Mouse (Mus musculus) liver, embryonic 12.5 days (tissue): ENCODE measurements around the gene Atg3. TPM values are rescaled to one million over a fixed set of nuclear protein-coding genes. Genes with fewer than 3 reads are reported as not detected.

ENCODE experiments used
- ATAC-seq: fragments of 200-750 bp; cut with Nextera tagmentation; 2 replicates; pipeline ENCODE4 v1.8.0; 2017; ENCODE audit warnings: moderate number of reproducible peaks, mild to moderate bottlenecking, moderate library complexity
- H3K27ac ChIP-seq: fragments of 300-500 bp; sonication (generic); 2 replicates; pipeline ENCODE4 v1.5.1; 2016; ENCODE audit warnings: mild to moderate bottlenecking
- H3K27me3 ChIP-seq: fragments of 300-500 bp; sonication (generic); replicated peaks from 2 replicates; pipeline ENCODE4 v1.6.1; 2016; ENCODE audit warnings: mild to moderate bottlenecking, moderate library complexity
- H3K36me3 ChIP-seq: fragments of 300-500 bp; sonication (generic); 2 replicates; pipeline ENCODE4 v1.6.1; 2016; ENCODE audit warnings: mild to moderate bottlenecking, moderate library complexity
- H3K4me1 ChIP-seq: fragments of 300-500 bp; sonication (generic); 2 replicates; pipeline ENCODE4 v1.6.1; 2016
- H3K4me2 ChIP-seq: fragments of 300-500 bp; sonication (generic); 2 replicates; pipeline ENCODE4 v1.6.1; 2016; ENCODE audit warnings: mild to moderate bottlenecking, moderate library complexity
- H3K4me3 ChIP-seq: fragments of 300-500 bp; sonication (generic); 2 replicates; pipeline ENCODE4 v1.5.1; 2016; ENCODE audit warnings: mild to moderate bottlenecking, moderate library complexity
- H3K9ac ChIP-seq: fragments of 300-500 bp; sonication (generic); 2 replicates; pipeline ENCODE4 v1.6.1; 2016; ENCODE audit warnings: mild to moderate bottlenecking, moderate library complexity
- H3K9me3 ChIP-seq: fragments of 300-500 bp; sonication (generic); replicated peaks from 2 replicates; pipeline ENCODE4 v1.6.1; 2016; ENCODE audit warnings: mild to moderate bottlenecking, moderate library complexity
- WGBS: fragments of 180-500 bp; shearing (Covaris S2); methylation state at CpG from one replicate; pipeline ENCODE4 v1.1.7; 2016; ENCODE audit not compliant: insufficient replicate concordance; 5-methylcytosine and 5-hydroxymethylcytosine counted together
- polyA plus RNA-seq: library from polyadenylated mRNA; unstranded; fragments of >200 nt; fragmentation: Nextera tagmentation; extraction: Ambion mirVana; gene quantifications from 2 replicates; pipeline ENCODE4 v1.2.1, GENCODE M21; 2016

Atg3 gene
- polyA plus RNA-seq, 1 experiment from 2014 or later: 28.9 TPM

- no peaks in the 10 kb centered on the region for H3K4me1 ChIP-seq
- no peaks in the 10 kb centered on the region for H3K36me3 ChIP-seq
- H3K9ac ChIP-seq: no peak overlapping the region
- no peak overlapping the region for H3K27ac ChIP-seq
- no peak overlapping the region for H3K4me2 ChIP-seq
- no peaks in the 10 kb centered on the region for H3K27me3 ChIP-seq
- WGBS: 28% methylated on average over 3 of the region's 3 CpGs
- H3K9me3 ChIP-seq: no peaks in the 10 kb centered on the region
- no peak overlapping the region for H3K4me3 ChIP-seq
- ATAC-seq: no peak
Measured at GRCm38 (mm10) chr16:45222771-45223170, 64.2 kb downstream of the Atg3 start.

- Histone ChIP-seq H3K27ac (no peak within 1 kb of the TSS), H3K4me1 (no peaks in the 10 kb centered on the region), H3K36me3 (no peaks in the 10 kb centered on the region), H3K4me3 (no peak within 1 kb of the TSS), H3K4me2 (no peak within 1 kb of the TSS), H3K9me3 (no peaks in the 10 kb centered on the region), H3K9ac (no peak within 1 kb of the TSS), H3K27me3 (no peaks in the 10 kb centered on the region)
- no peak for ATAC-seq
- WGBS: 40% methylated on average over 10 of the region's 10 CpGs
Measured at GRCm38 (mm10) chr16:45223648-45224388, 65.2 kb downstream of the Atg3 start, which contains the start of gene Btla. Btla (plus strand) TSS chr16:45224315.

GRCm38 (mm10) chr16:45224431-45225008, 65.9 kb downstream of the Atg3 start:
- H3K4me2 ChIP-seq: no peak overlapping the region
- ATAC-seq: no peak
- no peak overlapping the region for H3K27ac ChIP-seq
- H3K9me3 ChIP-seq: no peaks in the 10 kb centered on the region
- no peaks in the 10 kb centered on the region for H3K27me3 ChIP-seq
- H3K9ac ChIP-seq: no peak overlapping the region
- 56% methylated on average over 4 of the region's 4 CpGs for WGBS
- no peaks in the 10 kb centered on the region for H3K4me1 ChIP-seq
- H3K36me3 ChIP-seq: no peaks in the 10 kb centered on the region
- H3K4me3 ChIP-seq: no peak overlapping the region

- Histone ChIP-seq H3K4me3 (no peak overlapping the region), H3K27me3 (no peaks in the 10 kb centered on the region), H3K4me1 (no peaks in the 10 kb centered on the region), H3K9me3 (no peaks in the 10 kb centered on the region), H3K4me2 (no peak overlapping the region), H3K27ac (no peak overlapping the region), H3K9ac (no peak overlapping the region), H3K36me3 (no peaks in the 10 kb centered on the region)
- no peak for ATAC-seq
- 59% methylated on average over 1 of the region's 1 CpGs for WGBS
Measured at GRCm38 (mm10) chr16:45227002-45227401, 68.4 kb downstream of the Atg3 start.

- no peak overlapping the region for H3K9ac ChIP-seq
- ATAC-seq: no peak
- no peaks in the 10 kb centered on the region for H3K4me1 ChIP-seq
- H3K36me3 ChIP-seq: no peaks in the 10 kb centered on the region
- no peak overlapping the region for H3K27ac ChIP-seq
- no peaks in the 10 kb centered on the region for H3K27me3 ChIP-seq
- H3K4me2 ChIP-seq: no peak overlapping the region
- 62% methylated on average over 1 of the region's 1 CpGs for WGBS
- no peaks in the 10 kb centered on the region for H3K9me3 ChIP-seq
- no peak overlapping the region for H3K4me3 ChIP-seq
Measured at GRCm38 (mm10) chr16:45231296-45231695, 72.7 kb downstream of the Atg3 start.

GRCm38 (mm10) chr16:45233007-45233406, 74.4 kb downstream of the Atg3 start:
- no peak for ATAC-seq

More at GRCm38 (mm10) chr16:45233007-45233406, 74.4 kb downstream of the Atg3 start:
- WGBS: 74% methylated on average over 3 of the region's 3 CpGs
- H3K4me3 ChIP-seq: no peak overlapping the region
- no peaks in the 10 kb centered on the region for H3K27me3 ChIP-seq
- no peak overlapping the region for H3K4me2 ChIP-seq
- no peaks in the 10 kb centered on the region for H3K36me3 ChIP-seq
- H3K9ac ChIP-seq: no peak overlapping the region
- no peaks in the 10 kb centered on the region for H3K4me1 ChIP-seq
- H3K9me3 ChIP-seq: no peaks in the 10 kb centered on the region
- no peak overlapping the region for H3K27ac ChIP-seq

Other genes starting within 250 kb of the Atg3 start
- 0.36 and 0.87 TPM in 2 replicates for gene Cd200r3, start 215.1 kb upstream of the Atg3 start, polyA plus RNA-seq
- gene Ccdc80, start 65.4 kb upstream of the Atg3 start, polyA plus RNA-seq: 10.9 and 12.2 TPM in 2 replicates
- gene Slc35a5, start 79 bp upstream of the Atg3 start, polyA plus RNA-seq: 7.3 and 9.0 TPM in 2 replicates
- gene Btla, start 65.5 kb downstream of the Atg3 start, polyA plus RNA-seq: 0.36 and 0.44 TPM in 2 replicates